ENCODE assay signal across 11 mouse cellular contexts in the genomic region with DNA sequence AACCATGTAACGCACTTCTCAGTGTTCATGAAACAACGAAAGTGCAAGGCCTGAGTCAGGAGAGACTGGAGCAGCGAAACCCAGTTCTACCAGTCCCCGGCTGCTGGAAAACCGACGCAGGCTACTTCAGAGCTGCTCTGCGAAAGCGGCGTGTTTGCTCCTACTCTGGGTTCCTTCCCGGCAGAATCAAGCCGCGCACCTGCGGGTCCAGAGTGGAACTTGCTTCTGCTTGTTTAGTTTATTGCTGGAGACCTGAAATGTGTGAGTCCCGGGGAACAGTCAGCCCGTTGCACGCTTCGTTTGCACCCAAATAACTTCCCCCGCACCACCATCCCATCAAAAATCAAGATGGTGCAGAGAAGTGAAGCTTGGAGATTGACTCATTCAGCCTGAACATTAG. TPM values are rescaled to one million over a fixed set of nuclear protein-coding genes. Genes with fewer than 3 reads are reported as not detected.
DNase-seq lines count a peak whose midpoint lies in the region; ATAC-seq and TF ChIP-seq lines count a peak whose summit lies in the region.
"Had no signal": no experiment of that assay in that cellular context is flagged by ENCODE, and none has a peak within 500 bp of the region (broad histone marks: within the 10 kb centered on the region; RNA-seq: fewer than 3 reads in every experiment).

A gene (plus strand): TSS at position 345 of the 400 bp plus-strand sequence.

- no peak for ATAC-seq in kidney, postnatal 0 days (replicated peaks; ENCODE audit: low FRiP score, low read depth)
- ATAC-seq in limb, embryonic 13.5 days (ENCODE audit: low FRiP score, low read depth): no peak
- no peak for ATAC-seq in frontal cortex, adult (ENCODE audit: low TSS enrichment)

- H3K9me3 ChIP-seq in heart, embryonic 10.5 days: no peaks in the 10 kb centered on the region
- H3K9me3 ChIP-seq in kidney, postnatal 0 days (replicated peaks; ENCODE audit: low read length): no peaks in the 10 kb centered on the region
- no peaks in the 10 kb centered on the region for H3K9me3 ChIP-seq in limb, embryonic 13.5 days

- no peak for TF ChIP-seq CTCF in kidney, postnatal 0 days (IDR thresholded peaks at IDR 0.05; ENCODE audit: low read depth)

- peak within 1 kb of the TSS; percentile 39; the same call in 1 of the 2 replicates for H3K4me3 ChIP-seq in heart, embryonic 10.5 days
- 0 out of 2 replicates have a peak within 1 kb of the TSS, but pooled peaks have one; percentile 9 for H3K4me3 ChIP-seq in kidney, postnatal 0 days (replicated peaks; ENCODE audit: low read depth, low read length)
- H3K4me3 ChIP-seq in limb, embryonic 13.5 days: peak within 1 kb of the TSS; percentile 20

- no peaks in the 10 kb centered on the region for H3K36me3 ChIP-seq in heart, embryonic 10.5 days
- no peaks in the 10 kb centered on the region for H3K36me3 ChIP-seq in kidney, postnatal 0 days (ENCODE audit: insufficient read depth, low read length)
- H3K36me3 ChIP-seq in limb, embryonic 13.5 days: no peaks in the 10 kb centered on the region

- 2% methylated on average over 18 of the region's 18 CpGs for WGBS in heart, embryonic 10.5 days
- under 1% methylated on average over 18 of the region's 18 CpGs for WGBS in kidney, postnatal 0 days
- under 1% methylated on average over 18 of the region's 18 CpGs for WGBS in limb, embryonic 13.5 days

- H3K4me1 ChIP-seq in heart, embryonic 10.5 days: peaks cover 20% of the 10 kb centered on the region
- 0 out of 2 replicates have a peak, but pooled peaks cover 4% of the 10 kb centered on the region for H3K4me1 ChIP-seq in kidney, postnatal 0 days (replicated peaks; ENCODE audit: insufficient read depth, low read length)
- H3K4me1 ChIP-seq in limb, embryonic 13.5 days: peaks cover 24% of the 10 kb centered on the region

- no peak within 1 kb of the TSS for H3K9ac ChIP-seq in kidney, postnatal 0 days (ENCODE audit: low read depth, low read length)
- H3K9ac ChIP-seq in limb, embryonic 13.5 days: no peak within 1 kb of the TSS

- H3K27ac ChIP-seq in heart, embryonic 10.5 days: no peak within 1 kb of the TSS
- no peak within 1 kb of the TSS for H3K27ac ChIP-seq in kidney, postnatal 0 days
- no peak within 1 kb of the TSS for H3K27ac ChIP-seq in limb, embryonic 13.5 days

- H3K4me2 ChIP-seq in kidney, postnatal 0 days (ENCODE audit: low read length): no peak within 1 kb of the TSS
- peak within 1 kb of the TSS; percentile 38 for H3K4me2 ChIP-seq in limb, embryonic 13.5 days (replicated peaks)

- peaks cover 96% of the 10 kb centered on the region for H3K27me3 ChIP-seq in heart, embryonic 10.5 days (ENCODE audit: insufficient read depth, poor library complexity, severe bottlenecking)
- peaks cover 85% of the 10 kb centered on the region for H3K27me3 ChIP-seq in kidney, postnatal 0 days (ENCODE audit: insufficient read depth, low read length)
- H3K27me3 ChIP-seq in limb, embryonic 13.5 days: peaks cover 97% of the 10 kb centered on the region

- no peak for DNase-seq in heart, embryonic 10.5 days (ENCODE audit: low spot score)
- no peak for DNase-seq in heart, postnatal 4 days
- DNase-seq in kidney, postnatal 0 days (ENCODE audit: low spot score): no peak
- DNase-seq in kidney, postnatal 36 days: no peak
- peak; percentile 43 for DNase-seq in R1 (ENCODE audit: low read depth, low spot score)
- no peak for DNase-seq in urinary bladder, adult 2 months (ENCODE audit: low spot score)
- DNase-seq: kidney, adult 18-20 months; right cerebral cortex, postnatal 14 days had no signal

RNA-seq across cellular contexts. Expression of the gene that starts here (rescaled TPM):
- 0.54 and 1.7 TPM in 2 replicates for polyA plus RNA-seq in heart, embryonic 10.5 days (2016; fragmentation: Nextera tagmentation; extraction: Ambion mirVana)
- not detected for total RNA-seq in heart, postnatal 4 days (2021)
- not detected in 2 replicates for polyA plus RNA-seq in kidney, postnatal 0 days (2015; fragmentation: Nextera tagmentation; extraction: Ambion mirVana)
- polyA plus RNA-seq in limb, embryonic 13.5 days (2015; fragmentation: Nextera tagmentation; extraction: Ambion mirVana): 1.8 and 2.8 TPM in 2 replicates
- polyA plus RNA-seq in urinary bladder, adult 2 months (2012; rRNA removed): 0.03 TPM in 1 of 2 replicates, not detected in the other
- total RNA-seq: gastrocnemius, adult 18-20 months had no signal
